Mouse (Mus musculus) cerebellum, adult 8-10 months (tissue): ENCODE measurements around the gene Stxbp5l.
A peak's percentile ranks its signal among the peaks of the same experiment; 100 is the strongest.
"Not testable (repeated sequence)": the region's sequence is repeated elsewhere in the genome, so short reads cannot be mapped to it uniquely, and the experiment has no call there.

ENCODE experiments used
- DNase-seq: peaks from one replicate; pipeline ENCODE4 v3.0.0; 2022

Stxbp5l gene

GRCm38 (mm10) chr16:37384821-37385344, at the start of gene Stxbp5l:
Gene Stxbp5l (minus strand): TSS chr16:37384962.
- DNase-seq = peak; percentile 99

GRCm38 (mm10) chr16:37433418-37434204, 48.8 kb upstream of the Stxbp5l start:
- peak; percentile 71 for DNase-seq

GRCm38 (mm10) chr16:37425434-37425833, 40.7 kb upstream of the Stxbp5l start:
- DNase-seq = no peak

- no peak for DNase-seq
These were observed 38.1 kb upstream of the Stxbp5l start for GRCm38 (mm10) chr16:37422874-37423273.

GRCm38 (mm10) chr16:37421851-37422250, 37.1 kb upstream of the Stxbp5l start:
- no peak for DNase-seq

DNA sequence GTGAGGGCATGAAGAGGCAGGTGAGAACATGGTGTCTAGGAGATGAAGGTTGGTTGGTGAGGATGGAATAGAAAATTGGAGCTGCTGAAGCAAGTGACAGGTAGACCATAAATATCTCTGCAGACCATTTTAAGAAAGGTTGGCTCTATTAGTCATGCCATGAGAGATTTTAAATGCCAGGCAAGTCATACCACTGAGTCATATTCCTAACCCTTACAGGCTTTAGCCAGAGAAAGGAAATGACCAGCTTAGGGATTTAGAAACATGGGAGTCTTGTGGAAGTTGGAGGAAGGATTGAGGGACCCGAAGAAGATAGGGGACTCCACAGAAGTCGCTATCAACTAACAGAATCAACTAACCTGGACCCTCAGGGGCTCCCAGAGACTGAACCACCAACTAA, 35.8 kb upstream of the Stxbp5l start:
- no peak for DNase-seq

GRCm38 (mm10) chr16:37405536-37405935, 20.8 kb upstream of the Stxbp5l start:
- no peak for DNase-seq

DNA sequence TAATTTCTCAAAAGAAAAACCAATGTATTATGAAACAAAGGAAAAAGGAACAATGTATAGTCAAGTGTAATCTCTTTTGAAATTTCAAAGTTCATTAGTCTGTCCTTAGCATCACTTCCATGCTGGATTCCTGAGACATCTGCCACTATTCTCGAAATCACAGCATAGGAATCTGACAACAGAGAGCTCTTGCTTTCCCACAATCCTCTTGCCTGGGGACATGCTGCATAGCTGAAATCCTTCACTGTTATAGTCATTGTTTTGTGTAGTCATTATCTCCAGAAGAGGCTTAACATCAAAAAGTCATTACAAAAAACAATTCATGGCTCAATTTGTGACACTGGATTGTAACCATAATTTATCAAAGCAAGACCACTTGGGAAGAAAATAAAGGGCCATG, 20.2 kb upstream of the Stxbp5l start:
- DNase-seq = no peak

DNA sequence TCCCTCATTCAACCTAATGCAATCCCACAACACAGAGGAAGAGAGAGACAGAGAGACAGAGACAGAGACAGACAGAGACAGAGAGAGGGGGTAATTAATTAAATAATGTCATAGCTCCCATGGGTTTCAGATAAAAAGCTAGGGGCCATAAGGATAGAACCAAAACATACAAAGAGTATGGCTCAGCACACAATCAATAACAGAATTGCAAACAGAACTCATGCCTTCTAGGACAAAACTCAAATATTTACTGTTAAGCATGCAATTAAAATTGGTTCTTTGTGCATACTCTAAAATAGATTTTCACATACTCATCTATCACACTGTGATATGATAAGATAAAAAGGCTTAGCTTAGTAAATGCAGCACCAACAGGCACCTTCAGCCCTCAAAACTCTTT, 5.2 kb upstream of the Stxbp5l start:
- DNase-seq = no peak

DNA sequence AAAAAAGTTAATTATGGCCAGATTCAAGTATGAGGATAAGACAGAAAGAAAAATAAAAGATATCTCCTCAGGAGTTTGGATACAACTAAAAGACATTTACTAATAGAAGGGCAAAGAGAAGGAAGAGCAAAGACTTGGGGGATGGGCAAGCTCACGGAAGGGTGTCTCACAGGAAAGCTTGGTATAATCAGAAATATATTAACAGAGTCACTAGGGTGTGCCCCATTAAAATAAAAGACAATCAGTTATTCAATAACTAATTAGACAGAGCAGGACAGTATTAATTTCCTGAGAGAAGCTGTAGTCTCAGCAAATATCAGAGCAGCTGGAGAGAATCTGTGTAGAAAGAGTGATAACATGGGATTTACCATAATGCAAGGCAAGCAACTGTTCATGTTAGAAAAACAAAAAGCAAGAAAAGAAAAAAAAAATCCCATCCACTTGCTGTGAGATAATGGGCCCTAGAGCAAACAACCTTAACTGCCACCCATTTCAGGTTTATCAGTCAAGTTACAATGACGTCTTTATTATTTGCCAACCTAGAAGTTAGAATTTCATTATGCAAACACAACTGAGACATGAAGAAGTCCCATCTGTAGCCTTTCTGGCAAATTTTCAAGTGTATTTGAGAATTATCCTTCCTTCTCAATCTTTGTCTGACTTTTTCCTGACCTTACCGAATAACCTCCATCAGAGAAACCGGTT, 4.6 kb upstream of the Stxbp5l start:
- no peak for DNase-seq

DNA sequence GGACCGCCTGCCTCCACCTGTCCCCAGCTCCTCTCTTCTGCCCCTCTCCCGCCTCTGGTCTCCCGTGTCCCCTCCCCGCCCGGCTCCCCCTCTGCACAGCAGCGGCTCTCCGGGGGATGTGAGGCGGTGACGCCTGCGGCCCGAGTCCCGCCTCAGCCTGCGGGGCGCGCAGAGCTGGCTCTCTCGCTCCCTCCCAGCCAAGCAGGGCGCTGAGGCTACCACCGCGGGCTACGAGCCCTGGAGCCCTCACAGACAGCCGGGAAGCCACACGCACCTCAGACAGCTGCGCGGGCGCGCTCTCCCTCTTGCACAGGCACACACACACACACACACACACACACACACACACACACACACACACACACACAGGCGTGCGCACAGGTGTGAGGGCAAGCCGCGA, 393 bp downstream of the Stxbp5l start:
- DNase-seq = peak; percentile 79

- DNase-seq = peak; percentile 36
These were observed 1.3 kb downstream of the Stxbp5l start for GRCm38 (mm10) chr16:37383426-37383825.

DNA sequence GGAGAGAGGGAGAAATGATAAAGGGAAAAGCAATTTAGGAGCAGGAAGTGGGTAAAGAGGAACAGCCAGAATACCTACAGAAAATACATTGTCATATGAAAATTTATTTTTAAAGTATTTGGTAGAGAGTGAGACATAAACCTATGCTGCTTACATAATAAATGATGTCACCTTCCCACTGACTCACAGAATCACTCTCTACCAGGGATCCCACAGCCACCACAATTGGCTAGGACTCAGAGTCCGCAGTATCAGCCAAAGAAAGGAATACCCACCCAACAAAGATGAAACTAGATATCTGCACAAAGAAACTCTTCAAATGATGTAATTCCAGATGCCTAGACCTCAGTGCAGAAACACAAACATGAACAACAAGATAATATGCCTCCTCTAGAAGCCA, 12.0 kb downstream of the Stxbp5l start:
- no peak for DNase-seq

- DNase-seq = peak; percentile 51
These were observed 17.3 kb downstream of the Stxbp5l start for GRCm38 (mm10) chr16:37367426-37367825.

- no peak for DNase-seq
These were observed 20.8 kb downstream of the Stxbp5l start for GRCm38 (mm10) chr16:37363958-37364357.

DNA sequence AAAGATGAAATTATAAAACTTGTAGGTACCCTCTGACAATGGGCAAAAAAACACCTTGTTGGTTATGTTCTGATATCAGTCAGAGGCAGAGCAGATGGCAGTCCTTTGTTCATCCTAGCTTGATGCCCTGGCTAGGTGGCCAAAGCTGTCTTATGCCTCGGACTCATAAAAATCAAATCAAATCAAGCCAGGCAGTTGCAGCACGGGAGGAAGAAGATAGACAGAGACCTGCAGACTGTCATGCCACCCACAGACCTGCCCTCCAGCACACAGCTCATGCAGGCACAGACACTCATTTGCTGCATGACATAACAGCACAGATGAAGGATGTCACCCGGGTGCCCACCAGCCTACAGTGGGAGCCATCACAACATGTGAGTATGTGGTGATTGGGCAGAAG, 29.1 kb downstream of the Stxbp5l start:
- peak; percentile 48 for DNase-seq

DNA sequence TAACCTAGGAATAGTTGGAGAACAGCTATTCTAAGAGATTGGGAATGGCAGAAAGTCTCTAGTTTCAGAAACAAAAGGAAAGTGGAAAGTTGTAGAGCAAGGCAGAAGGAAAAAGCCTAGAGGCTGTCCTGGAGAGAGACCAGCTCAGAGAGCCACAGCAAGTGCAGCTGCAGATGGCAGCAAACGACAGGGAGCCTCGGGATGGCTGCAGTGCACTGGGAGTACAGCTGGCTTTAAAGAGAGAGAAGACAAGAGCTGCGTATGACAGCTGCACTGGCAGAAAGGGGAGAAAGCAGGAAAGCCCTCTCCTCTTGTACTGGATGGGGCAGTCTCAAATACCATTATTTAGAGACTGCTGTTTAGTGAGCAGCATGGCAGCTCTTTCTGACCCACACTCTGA, 37.7 kb downstream of the Stxbp5l start:
- DNase-seq = no peak

DNA sequence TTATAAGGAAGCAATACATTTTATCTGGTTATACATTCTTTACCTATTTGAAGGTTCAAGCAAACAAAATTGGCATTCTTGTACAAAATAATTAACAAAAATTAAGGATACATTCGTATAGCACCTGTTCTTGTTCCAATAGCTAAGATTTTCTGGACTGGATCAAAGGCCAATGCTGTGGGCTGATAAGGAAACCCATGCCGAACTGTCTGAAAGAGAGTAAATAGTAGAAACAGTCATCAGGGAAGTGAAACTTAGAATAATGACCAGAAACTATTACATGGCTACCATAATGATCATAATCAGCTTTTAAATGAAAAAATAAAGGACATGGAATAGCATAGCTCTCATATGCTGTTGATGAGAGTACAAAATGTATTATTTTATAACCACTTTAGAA, 39.8 kb downstream of the Stxbp5l start:
- DNase-seq = no peak

GRCm38 (mm10) chr16:37341446-37341845, 43.3 kb downstream of the Stxbp5l start:
- not testable (repeated sequence) for DNase-seq

DNA sequence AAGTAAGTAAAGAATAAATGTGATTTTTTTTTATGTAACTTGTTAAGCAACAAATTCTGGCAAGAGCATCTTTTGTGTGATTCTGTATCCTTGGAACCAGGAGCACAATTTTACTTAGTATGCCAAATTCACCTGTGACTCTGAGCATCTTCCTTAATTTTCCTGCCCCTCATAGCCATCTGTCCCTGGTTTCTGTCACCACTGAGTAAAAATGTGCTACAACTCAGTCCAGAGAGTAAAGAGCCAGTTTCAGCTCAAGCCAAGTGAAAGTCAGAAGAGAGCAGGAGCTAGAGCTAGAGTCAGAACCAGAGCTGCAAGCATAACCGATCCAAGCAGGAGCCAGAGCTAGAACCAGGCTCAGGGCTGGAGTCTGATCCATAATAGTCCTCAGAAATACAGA, 46.6 kb downstream of the Stxbp5l start:
- peak; percentile 37 for DNase-seq

- peak; percentile 39 for DNase-seq
These were observed 47.2 kb downstream of the Stxbp5l start for GRCm38 (mm10) chr16:37337529-37337928.

GRCm38 (mm10) chr16:37304441-37304840, 80.3 kb downstream of the Stxbp5l start:
- peak; percentile 43 for DNase-seq

DNA sequence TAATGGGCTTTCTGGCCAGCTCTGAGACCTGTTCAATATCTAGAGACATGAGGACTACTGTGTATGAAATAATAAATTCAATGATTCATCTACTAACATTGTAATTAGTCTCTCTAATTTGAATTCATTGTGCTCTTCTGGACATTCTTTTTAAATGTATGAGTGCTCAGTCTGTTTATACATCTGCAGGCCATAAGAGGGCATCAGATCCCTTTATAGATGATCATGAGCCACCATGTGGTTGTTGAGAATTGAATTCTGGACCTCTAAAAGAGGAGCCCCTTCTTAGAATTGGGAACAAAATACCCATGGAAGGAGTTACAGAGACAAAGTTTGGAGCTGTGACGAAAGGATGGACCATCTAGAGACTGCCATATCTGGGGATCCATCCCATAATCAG, 92.2 kb downstream of the Stxbp5l start:
- no peak for DNase-seq

DNA sequence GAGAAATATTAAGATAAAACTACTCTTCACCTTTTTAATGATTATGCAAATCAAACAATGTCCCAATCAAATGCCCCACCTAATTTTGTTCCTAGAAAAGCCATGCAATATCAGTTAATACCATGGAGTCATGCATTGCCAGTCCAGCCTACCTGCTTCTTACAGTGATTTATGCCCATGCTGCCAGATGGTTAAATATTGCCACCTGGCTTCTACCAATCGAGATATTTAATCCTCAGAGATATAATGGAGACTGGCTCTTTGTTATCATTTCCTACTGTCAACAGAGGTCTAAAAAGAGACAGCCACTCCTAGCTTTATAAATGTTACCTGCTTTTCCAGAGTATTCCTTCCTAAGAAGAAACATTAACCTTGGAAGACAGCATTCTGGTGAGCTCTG, 104.6 kb downstream of the Stxbp5l start:
- DNase-seq = no peak
